Comparison of ENCODE assay signal across 13 mouse cellular contexts in genomic region chr1:154661977-154662376, GRCm38 (mm10).
DNase-seq lines count a peak whose midpoint lies in the region; ATAC-seq lines count a peak whose summit lies in the region.
"Had no signal": no experiment of that assay in that cellular context is flagged by ENCODE, and none has a peak within 500 bp of the region (broad histone marks: within the 10 kb centered on the region; RNA-seq: fewer than 3 reads in every experiment).

No protein-coding gene starts in this region.

- intact Hi-C loops in gastrocnemius, postnatal 14 days (cut with DNase I; ENCODE audit: low total_unique reads) = no loop called here

- H3K36me3 ChIP-seq in midbrain, embryonic 13.5 days = no peaks in the 10 kb centered on the region
- no peaks in the 10 kb centered on the region for H3K36me3 ChIP-seq in midbrain, embryonic 11.5 days (ENCODE audit: control insufficient read depth, insufficient read depth, low read length)
- no peaks in the 10 kb centered on the region for H3K36me3 ChIP-seq in heart, embryonic 12.5 days
- H3K36me3 ChIP-seq: forebrain, embryonic 12.5 days; heart, embryonic 10.5 days had no signal

- H3K9ac ChIP-seq in midbrain, embryonic 13.5 days (replicated peaks) = no peak overlapping the region
- H3K9ac ChIP-seq in midbrain, embryonic 11.5 days (ENCODE audit: low read length) = no peak overlapping the region
- H3K9ac ChIP-seq in heart, embryonic 12.5 days = no peak overlapping the region
- H3K9ac ChIP-seq: forebrain, embryonic 12.5 days; liver, embryonic 14.5 days had no signal

- WGBS in midbrain, embryonic 13.5 days = 63% methylated on average over 5 of the region's 5 CpGs
- WGBS in midbrain, embryonic 11.5 days = 76% methylated on average over 5 of the region's 5 CpGs
- WGBS in heart, embryonic 12.5 days = 67% methylated on average over 5 of the region's 5 CpGs

- peak; percentile 17; the same call in 1 of the 2 replicates for ATAC-seq in midbrain, embryonic 13.5 days
- ATAC-seq in midbrain, embryonic 11.5 days (ENCODE audit: low FRiP score) = no peak
- no peak for ATAC-seq in heart, embryonic 12.5 days (ENCODE audit: insufficient number of reproducible peaks, low FRiP score)

- H3K4me3 ChIP-seq in midbrain, embryonic 13.5 days (replicated peaks) = no peak overlapping the region
- H3K4me3 ChIP-seq in midbrain, embryonic 11.5 days (ENCODE audit: low read depth, low read length) = no peak overlapping the region
- H3K4me3 ChIP-seq in heart, embryonic 12.5 days = no peak overlapping the region
- H3K4me3 ChIP-seq: forebrain, embryonic 12.5 days; heart, embryonic 10.5 days had no signal

- peak; percentile 6 for DNase-seq in gastrocnemius, postnatal 14 days
- no peak for DNase-seq in gastrocnemius, postnatal 10 days
- DNase-seq in midbrain, embryonic 11.5 days (ENCODE audit: low spot score, missing footprints) = no peak
- DNase-seq in lung, postnatal 25 days (ENCODE audit: low spot score) = peak; percentile 4
- DNase-seq in right cerebral cortex, postnatal 4 days = peak; percentile 17
- DNase-seq in heart, postnatal 4 days = no peak
- DNase-seq: adrenal gland, adult 2 months; thymus, postnatal 14 days had no signal

- no peaks in the 10 kb centered on the region for H3K27me3 ChIP-seq in midbrain, embryonic 13.5 days
- H3K27me3 ChIP-seq in midbrain, embryonic 11.5 days (ENCODE audit: control insufficient read depth, insufficient read depth, low read length) = no peaks in the 10 kb centered on the region
- H3K27me3 ChIP-seq in heart, embryonic 12.5 days (replicated peaks) = no peaks in the 10 kb centered on the region
- H3K27me3 ChIP-seq: forebrain, embryonic 12.5 days had no signal

- no peaks in the 10 kb centered on the region for H3K9me3 ChIP-seq in midbrain, embryonic 13.5 days
- H3K9me3 ChIP-seq in midbrain, embryonic 11.5 days (ENCODE audit: control insufficient read depth, low read length) = no peaks in the 10 kb centered on the region
- no peaks in the 10 kb centered on the region for H3K9me3 ChIP-seq in heart, embryonic 12.5 days (replicated peaks)
- H3K9me3 ChIP-seq: forebrain, embryonic 12.5 days; heart, embryonic 10.5 days had no signal

- no peak overlapping the region for H3K4me2 ChIP-seq in midbrain, embryonic 13.5 days (replicated peaks)
- H3K4me2 ChIP-seq in midbrain, embryonic 11.5 days = no peak overlapping the region
- no peak overlapping the region for H3K4me2 ChIP-seq in heart, embryonic 12.5 days
- H3K4me2 ChIP-seq: forebrain, embryonic 12.5 days had no signal

- peak overlapping the region; percentile 49; the same call in 1 of the 2 replicates for H3K27ac ChIP-seq in midbrain, embryonic 13.5 days
- H3K27ac ChIP-seq in midbrain, embryonic 11.5 days (ENCODE audit: low read depth, low read length) = no peak overlapping the region
- H3K27ac ChIP-seq in heart, embryonic 12.5 days (ENCODE audit: poor library complexity, severe bottlenecking) = no peak overlapping the region
- H3K27ac ChIP-seq: forebrain, embryonic 12.5 days; heart, embryonic 10.5 days; liver, embryonic 14.5 days had no signal

- peaks cover 16% of the 10 kb centered on the region for H3K4me1 ChIP-seq in midbrain, embryonic 13.5 days (replicated peaks)
- H3K4me1 ChIP-seq in midbrain, embryonic 11.5 days (ENCODE audit: control insufficient read depth, insufficient read depth, low read length) = peaks cover 3% of the 10 kb centered on the region; the same call in 1 of the 2 replicates
- H3K4me1 ChIP-seq in heart, embryonic 12.5 days (replicated peaks) = no peaks in the 10 kb centered on the region
- H3K4me1 ChIP-seq: heart, embryonic 10.5 days had no signal

Comparison
In these comparisons a context has a peak if more than half of its experiments do, and no peak if none do; other contexts are left out.
1. DNase-seq: peak in gastrocnemius, postnatal 14 days (single experiment), lung, postnatal 25 days (single experiment) and right cerebral cortex, postnatal 4 days (single experiment); none in gastrocnemius, postnatal 10 days (single experiment), midbrain, embryonic 11.5 days (single experiment) and heart, postnatal 4 days (single experiment).